Mouse (Mus musculus) ES-CJ7 (cell line): ENCODE measurements around the gene Xlr.
"Not testable (repeated sequence)": the region's sequence is repeated elsewhere in the genome, so short reads cannot be mapped to it uniquely, and the experiment has no call there.

Experiments used
- DNase-seq: peaks from one replicate; pipeline ENCODE4 v3.0.0; 2011; ENCODE audit warnings: low read depth, low spot score

Gene Xlr

GRCm38 (mm10) chrX:53797519-53797918 is at the start of gene Xlr:
Gene Xlr (minus strand): TSS chrX:53797706.
- DNase-seq: not testable (repeated sequence)

GRCm38 (mm10) chrX:53799074-53799473 is 1.6 kb upstream of the Xlr start:
- peak; percentile 1 for DNase-seq

GRCm38 (mm10) chrX:53776276-53776675 is 21.2 kb downstream of the Xlr start, which contains the start of gene Zfp36l3:
Gene Zfp36l3 (minus strand): TSS chrX:53776394.
- DNase-seq: peak; percentile 87

GRCm38 (mm10) chrX:53757736-53758135 is 39.8 kb downstream of the Xlr start, which contains the start of gene 1700013H16Rik:
Gene 1700013H16Rik (minus strand): TSS chrX:53757831.
- DNase-seq: peak; percentile 1

- no peak for DNase-seq
Measured at GRCm38 (mm10) chrX:53752851-53753250, 44.7 kb downstream of the Xlr start.

- DNase-seq: no peak
Measured at GRCm38 (mm10) chrX:53728967-53729366, 68.5 kb downstream of the Xlr start.
